Mouse (Mus musculus) limb, embryonic 14.5 days (tissue): ENCODE measurements at regions not wholly inside any gene's neighbourhood (a gene's known extent, or its start where the extent isn't known, plus 50 kb on each side); places are given as distances from the start of the nearest gene placed in this dataset.

Experiments
- ATAC-seq: fragments of 200-750 bp; cut with Nextera tagmentation; 2 replicates; pipeline ENCODE4 v1.8.0; 2017; ENCODE audit warnings: low read depth, moderate number of reproducible peaks, moderate TSS enrichment; ENCODE audit not compliant: low FRiP score
- DNase-seq: peaks from one replicate; pipeline ENCODE4 v3.0.0-alpha.2; 2015; ENCODE audit warnings: low spot score
- H3K27ac ChIP-seq: fragments of 300-500 bp; sonication (generic); replicated peaks from 2 replicates; pipeline ENCODE4 v1.5.1; 2014; ENCODE audit warnings: low read depth, mild to moderate bottlenecking, low read length, moderate library complexity, mixed read lengths
- H3K27me3 ChIP-seq: fragments of 300-500 bp; sonication (generic); 2 replicates; pipeline ENCODE4 v1.6.1; 2014; ENCODE audit warnings: low read length, mixed read lengths; ENCODE audit not compliant: control insufficient read depth, insufficient read depth
- H3K36me3 ChIP-seq: fragments of 300-500 bp; sonication (generic); 2 replicates; pipeline ENCODE4 v1.6.1; 2014; ENCODE audit warnings: mild to moderate bottlenecking, low read length, moderate library complexity, mixed read lengths; ENCODE audit not compliant: control insufficient read depth, insufficient read depth
- H3K4me1 ChIP-seq: fragments of 300-500 bp; sonication (generic); 2 replicates; pipeline ENCODE4 v1.6.1; 2014; ENCODE audit warnings: antibody characterized with exemption, low read length, mixed read lengths; ENCODE audit not compliant: control insufficient read depth, insufficient read depth
- H3K4me2 ChIP-seq: fragments of 300-500 bp; sonication (generic); replicated peaks from 2 replicates; pipeline ENCODE4 v1.6.1; 2014; ENCODE audit warnings: low read depth, mild to moderate bottlenecking, low read length, moderate library complexity; ENCODE audit not compliant: severe bottlenecking
- H3K4me3 ChIP-seq: fragments of 300-500 bp; sonication (generic); replicated peaks from 2 replicates; pipeline ENCODE4 v1.5.1; 2014; ENCODE audit warnings: low read length
- H3K9ac ChIP-seq: fragments of 300-500 bp; sonication (generic); 2 replicates; pipeline ENCODE4 v1.6.1; 2014; ENCODE audit warnings: mild to moderate bottlenecking, low read depth, low read length, moderate library complexity; ENCODE audit not compliant: severe bottlenecking
- H3K9me3 ChIP-seq: fragments of 300-500 bp; sonication (generic); 2 replicates; pipeline ENCODE4 v1.6.1; 2016; ENCODE audit warnings: low read length; ENCODE audit not compliant: control insufficient read depth
- POLR2A ChIP-seq: fragments of 200-500 bp; IDR thresholded peaks from 2 replicates; pipeline ENCODE4 v1.8.0; 2012; ENCODE audit warnings: inconsistent platforms, mild to moderate bottlenecking, moderate library complexity, borderline replicate concordance; ENCODE audit not compliant: insufficient read depth, insufficient read length; ENCODE audit errors: extremely low read depth
- WGBS: fragments of 180-500 bp; shearing (Covaris S2); extraction: QIAGEN DNeasy Blood & Tissue Kit; methylation state at CpG from one replicate; pipeline ENCODE4 v1.1.7; 2014; 5-methylcytosine and 5-hydroxymethylcytosine counted together

DNA sequence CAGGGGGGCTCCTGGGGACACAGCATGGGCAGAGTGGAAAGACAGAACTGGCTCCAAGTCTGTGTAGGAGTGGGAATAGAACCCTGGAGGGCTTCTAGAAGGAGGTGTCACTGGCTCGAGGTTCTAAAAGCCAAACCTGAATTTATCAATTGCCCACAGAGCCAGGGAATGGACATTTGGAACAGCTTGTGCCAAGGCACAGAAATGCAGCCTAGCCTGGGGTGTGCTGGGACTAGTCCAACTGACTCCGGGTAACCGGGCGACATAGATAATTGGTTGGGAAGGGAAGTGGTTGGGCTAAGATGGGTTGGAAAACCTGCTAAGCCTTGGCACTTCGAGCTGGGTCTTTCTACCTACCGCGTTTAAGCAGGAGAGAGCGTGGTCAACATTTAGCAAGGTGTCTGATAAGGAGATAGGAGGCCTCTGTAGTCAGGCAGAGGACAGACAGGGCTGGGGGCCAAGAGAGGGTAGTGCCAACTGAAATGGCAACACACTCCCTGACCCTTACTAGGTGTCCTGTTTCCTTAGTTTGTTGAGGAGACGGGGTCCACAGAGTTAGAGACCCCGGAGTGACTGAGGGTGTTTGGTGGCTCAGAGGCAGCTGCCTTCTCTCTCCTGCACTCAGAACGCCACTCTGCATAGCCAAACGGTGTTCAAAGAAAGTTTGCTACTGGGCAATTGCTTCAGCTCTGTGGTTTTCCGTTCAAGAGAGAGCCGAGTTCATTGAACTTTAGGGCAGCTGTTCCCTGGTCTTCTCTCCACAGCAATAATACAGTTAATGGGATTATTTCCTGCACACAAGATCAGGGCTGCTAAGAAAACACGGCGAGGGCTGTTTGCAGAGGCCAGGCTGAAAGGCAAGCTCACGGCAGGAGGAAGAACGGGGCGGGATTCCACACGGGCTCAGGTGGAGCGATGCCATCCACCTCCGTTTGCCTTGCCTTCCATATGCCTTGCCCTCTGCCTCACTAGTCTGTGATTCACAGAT lies 138.3 kb upstream of the 1600014C23Rik start:
- Histone ChIP-seq H3K9me3 (no peaks in the 10 kb centered on the region), H3K27me3 (no peaks in the 10 kb centered on the region; the same call in 1 of the 2 replicates), H3K9ac (no peak overlapping the region), H3K4me1 (peaks cover 30% of the 10 kb centered on the region), H3K4me3 (no peak overlapping the region), H3K27ac (no peak overlapping the region), H3K36me3 (no peaks in the 10 kb centered on the region), H3K4me2 (peak overlapping the region; percentile 23; the same call in 1 of the 2 replicates)
- DNase-seq (no peak), ATAC-seq (no peak)
- TF ChIP-seq POLR2A, result no peak
- WGBS, result 35% methylated on average over 22 of the region's 22 CpGs

DNA sequence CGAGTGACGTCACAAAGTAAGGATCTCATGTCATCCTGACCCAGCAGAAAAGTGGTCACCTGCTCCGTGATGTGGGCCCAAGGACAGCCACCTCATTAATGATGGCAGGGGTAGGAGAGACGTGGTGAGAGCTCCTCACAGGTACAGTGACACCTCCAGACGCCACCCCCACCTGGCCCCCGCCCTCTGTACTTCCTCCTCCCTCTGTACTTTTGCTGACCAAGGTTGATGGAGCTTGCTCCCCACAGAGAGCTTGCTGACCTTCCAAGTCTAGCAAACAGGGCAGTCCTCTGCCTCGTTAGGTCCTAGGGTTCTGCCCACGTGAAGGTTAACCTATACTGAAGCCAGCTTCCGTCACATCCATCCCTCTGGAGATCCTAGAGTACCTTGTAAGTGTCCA lies 137.4 kb upstream of the 1600014C23Rik start:
- WGBS, result 79% methylated on average over 9 of the region's 9 CpGs
- Histone ChIP-seq H3K36me3 (no peaks in the 10 kb centered on the region), H3K9ac (no peak overlapping the region), H3K9me3 (no peaks in the 10 kb centered on the region), H3K27ac (no peak overlapping the region), H3K4me2 (no peak overlapping the region), H3K4me1 (peaks cover 35% of the 10 kb centered on the region), H3K4me3 (no peak overlapping the region), H3K27me3 (no peaks in the 10 kb centered on the region; the same call in 1 of the 2 replicates)
- TF ChIP-seq POLR2A, result no peak
- DNase-seq (no peak), ATAC-seq (no peak)

DNA sequence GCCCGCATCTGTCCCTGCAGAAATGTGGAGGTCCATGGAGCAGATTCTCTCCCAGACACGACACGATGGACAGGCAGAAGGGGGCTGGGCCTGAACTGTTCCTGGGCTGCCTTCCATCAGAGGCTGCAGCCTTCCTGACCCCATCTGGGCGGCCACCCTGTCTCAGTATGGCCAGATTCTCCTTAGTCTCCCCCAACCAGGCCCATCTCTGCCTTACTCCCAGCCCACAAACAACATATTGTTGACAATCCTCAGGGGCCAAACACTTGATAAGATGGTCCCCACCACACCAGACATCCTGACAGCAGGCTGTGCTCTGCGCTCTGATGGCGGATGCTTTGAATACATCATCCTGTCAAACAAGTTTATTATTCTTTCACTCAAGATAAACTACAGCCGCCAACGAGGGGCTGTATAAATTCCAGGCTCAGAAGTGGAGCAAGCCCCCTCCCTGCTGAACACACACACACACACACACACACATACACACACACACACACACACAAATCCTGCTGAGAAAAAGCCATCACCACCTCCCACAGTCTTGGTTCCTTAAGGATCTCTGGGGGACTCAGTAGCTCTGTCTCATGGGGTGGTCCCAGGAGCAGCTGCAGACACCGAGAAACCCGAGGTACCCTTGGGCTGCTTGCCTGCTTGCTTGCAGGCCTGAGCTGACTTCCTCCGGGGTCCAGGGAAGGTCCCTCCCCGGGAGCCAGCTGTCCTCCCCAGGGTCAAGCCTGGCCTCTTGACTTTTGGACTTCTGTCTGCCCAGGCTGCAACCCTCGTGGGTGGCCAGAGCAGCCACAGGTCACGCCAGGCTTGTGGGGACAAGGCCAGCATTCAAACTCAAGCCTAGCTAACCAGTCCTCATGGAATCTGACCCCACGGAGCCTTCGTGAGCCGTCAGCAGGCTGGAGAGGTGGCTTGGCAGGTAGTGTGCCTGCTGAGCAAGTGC lies 135.6 kb upstream of the 1600014C23Rik start:
- Histone ChIP-seq H3K4me1 (peaks cover 33% of the 10 kb centered on the region), H3K4me3 (no peak overlapping the region), H3K4me2 (no peak overlapping the region), H3K36me3 (no peaks in the 10 kb centered on the region), H3K9ac (no peak overlapping the region), H3K27me3 (no peaks in the 10 kb centered on the region; the same call in 1 of the 2 replicates), H3K27ac (no peak overlapping the region), H3K9me3 (no peaks in the 10 kb centered on the region)
- TF ChIP-seq POLR2A, result no peak
- no peak for DNase-seq
- 43% methylated on average over 17 of the region's 17 CpGs for WGBS
- no peak for ATAC-seq

DNA sequence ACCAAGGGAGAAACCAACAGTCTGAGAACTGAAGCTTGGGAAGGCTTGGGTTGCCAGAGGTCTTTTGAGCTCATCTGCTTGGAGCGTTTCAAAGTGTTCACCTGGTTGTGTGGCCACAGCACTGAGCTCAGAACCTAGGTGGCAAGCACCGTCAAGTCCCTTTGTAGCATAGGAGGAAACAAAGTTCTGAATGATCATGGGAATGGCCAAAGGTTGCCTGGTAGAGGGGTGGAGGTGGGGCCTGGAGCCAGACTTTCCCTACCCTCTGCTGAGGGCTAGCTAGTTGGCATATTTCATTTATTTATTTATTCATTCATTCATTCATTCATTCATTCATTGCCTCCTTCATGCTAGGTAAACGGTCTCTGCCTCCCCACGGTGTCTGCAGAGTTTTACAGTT lies 134.9 kb upstream of the 1600014C23Rik start:
- H3K9ac ChIP-seq, result no peak overlapping the region
- no peak overlapping the region for H3K27ac ChIP-seq
- peaks cover 26% of the 10 kb centered on the region for H3K4me1 ChIP-seq
- DNase-seq (no peak), ATAC-seq (no peak)
- no peak for TF ChIP-seq POLR2A
- H3K36me3 ChIP-seq, result no peaks in the 10 kb centered on the region
- no peaks in the 10 kb centered on the region; the same call in 1 of the 2 replicates for H3K27me3 ChIP-seq
- 86% methylated on average over 4 of the region's 4 CpGs for WGBS
- no peaks in the 10 kb centered on the region for H3K9me3 ChIP-seq
- H3K4me2 ChIP-seq, result no peak overlapping the region
- no peak overlapping the region for H3K4me3 ChIP-seq

DNA sequence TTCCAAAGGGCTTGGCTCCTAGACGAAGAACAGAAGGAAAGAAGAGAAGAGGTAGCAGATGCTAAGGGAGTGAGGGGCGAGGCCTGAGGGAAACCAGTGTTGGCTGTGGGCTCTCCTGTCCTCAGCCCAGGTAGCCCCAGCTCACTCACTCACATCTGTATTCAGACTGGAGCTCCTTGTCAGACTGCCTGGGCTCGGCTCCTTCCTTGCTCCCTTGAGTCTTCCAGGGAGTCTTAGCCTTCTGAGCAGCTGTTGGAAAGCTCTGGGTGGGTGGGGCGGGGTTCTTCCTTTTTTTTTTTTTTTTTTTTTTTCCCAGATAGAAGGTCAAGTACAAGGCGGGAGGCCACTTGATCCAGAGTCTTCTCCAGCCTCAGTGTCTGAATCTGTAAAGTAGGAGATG lies 134.1 kb upstream of the 1600014C23Rik start:
- H3K4me3 ChIP-seq, result no peak overlapping the region
- no peak for TF ChIP-seq POLR2A
- no peak for DNase-seq
- 69% methylated on average over 4 of the region's 5 CpGs for WGBS
- H3K9ac ChIP-seq, result no peak overlapping the region
- no peaks in the 10 kb centered on the region for H3K36me3 ChIP-seq
- no peaks in the 10 kb centered on the region for H3K9me3 ChIP-seq
- H3K4me1 ChIP-seq, result peaks cover 18% of the 10 kb centered on the region
- no peak overlapping the region for H3K4me2 ChIP-seq
- ATAC-seq, result 0 out of 2 replicates have a peak, but pooled peaks have one; percentile 23
- no peak overlapping the region for H3K27ac ChIP-seq
- no peaks in the 10 kb centered on the region; the same call in 1 of the 2 replicates for H3K27me3 ChIP-seq
